Mouse (Mus musculus) embryonic facial prominence, embryonic 13.5 days (tissue): ENCODE results near the gene B3gnt7. TPM values are rescaled to one million over a fixed set of nuclear protein-coding genes. Genes with fewer than 3 reads are reported as not detected.

Experiments used
- ATAC-seq: fragments of 200-750 bp; cut with Nextera tagmentation; 2 replicates; pipeline ENCODE4 v1.8.0; 2017; ENCODE audit warnings: low read depth; ENCODE audit not compliant: insufficient number of reproducible peaks, insufficient read depth, low FRiP score, low TSS enrichment
- H3K27ac ChIP-seq: fragments of 300-500 bp; sonication (generic); 2 replicates; pipeline ENCODE4 v1.5.1; 2015; ENCODE audit warnings: moderate library complexity, mild to moderate bottlenecking, inconsistent platforms
- H3K27me3 ChIP-seq: fragments of 300-500 bp; sonication (generic); 2 replicates; pipeline ENCODE4 v1.6.1; 2015; ENCODE audit warnings: mild to moderate bottlenecking, inconsistent platforms
- H3K36me3 ChIP-seq: fragments of 300-500 bp; sonication (generic); 2 replicates; pipeline ENCODE4 v1.6.1; 2015; ENCODE audit warnings: mild to moderate bottlenecking, inconsistent platforms
- H3K4me1 ChIP-seq: fragments of 300-500 bp; sonication (generic); 2 replicates; pipeline ENCODE4 v1.6.1; 2015; ENCODE audit warnings: inconsistent platforms
- H3K4me2 ChIP-seq: fragments of 300-500 bp; sonication (generic); 2 replicates; pipeline ENCODE4 v1.6.1; 2015; ENCODE audit warnings: moderate library complexity, mild to moderate bottlenecking, inconsistent platforms
- H3K4me3 ChIP-seq: fragments of 300-500 bp; sonication (generic); 2 replicates; pipeline ENCODE4 v1.5.1; 2015; ENCODE audit warnings: mild to moderate bottlenecking, inconsistent platforms
- H3K9ac ChIP-seq: fragments of 300-500 bp; sonication (generic); 2 replicates; pipeline ENCODE4 v1.6.1; 2015; ENCODE audit warnings: mild to moderate bottlenecking, inconsistent platforms
- H3K9me3 ChIP-seq: fragments of 300-500 bp; sonication (generic); 2 replicates; pipeline ENCODE4 v1.6.1; 2016; ENCODE audit warnings: inconsistent platforms
- WGBS: fragments of 180-500 bp; shearing (Covaris S2); methylation state at CpG from one replicate; pipeline ENCODE4 v1.1.7; 2015; ENCODE audit warnings: mixed read lengths; 5-methylcytosine and 5-hydroxymethylcytosine counted together
- polyA plus RNA-seq: library from polyadenylated mRNA; unstranded; fragments of >200 nt; fragmentation: Nextera tagmentation; extraction: Ambion mirVana; gene quantifications from 2 replicates; pipeline ENCODE4 v1.2.1, GENCODE M21; 2015

The B3gnt7 gene
- polyA plus RNA-seq, 1 experiment from 2014 or later = 6.7 TPM

- no peaks in the 10 kb centered on the region for H3K27me3 ChIP-seq
- H3K27ac ChIP-seq = no peak overlapping the region
- H3K4me1 ChIP-seq = peaks cover 6% of the 10 kb centered on the region; the same call in 1 of the 2 replicates
- no peak overlapping the region for H3K4me3 ChIP-seq
- 87% methylated on average over 11 of the region's 11 CpGs for WGBS
- H3K9ac ChIP-seq = no peak overlapping the region
- no peak overlapping the region for H3K4me2 ChIP-seq
- ATAC-seq = no peak
- no peaks in the 10 kb centered on the region for H3K9me3 ChIP-seq
- no peaks in the 10 kb centered on the region for H3K36me3 ChIP-seq
Observed at GRCm38 (mm10) chr1:86281781-86282536, 20.7 kb upstream of the B3gnt7 start.

- Histone ChIP-seq H3K27me3 (no peaks in the 10 kb centered on the region), H3K4me1 (no peaks in the 10 kb centered on the region), H3K4me2 (no peak overlapping the region), H3K36me3 (no peaks in the 10 kb centered on the region), H3K4me3 (no peak overlapping the region), H3K27ac (no peak overlapping the region), H3K9me3 (no peaks in the 10 kb centered on the region), H3K9ac (no peak overlapping the region)
- ATAC-seq = no peak
- 88% methylated on average over 5 of the region's 5 CpGs for WGBS
Observed at GRCm38 (mm10) chr1:86284101-86284500, 18.5 kb upstream of the B3gnt7 start.

- Histone ChIP-seq H3K4me3 (no peak overlapping the region), H3K4me2 (no peak overlapping the region), H3K27me3 (no peaks in the 10 kb centered on the region), H3K9ac (no peak overlapping the region), H3K36me3 (no peaks in the 10 kb centered on the region), H3K4me1 (no peaks in the 10 kb centered on the region), H3K9me3 (no peaks in the 10 kb centered on the region), H3K27ac (no peak overlapping the region)
- 78% methylated on average over 6 of the region's 6 CpGs for WGBS
- no peak for ATAC-seq
Observed at GRCm38 (mm10) chr1:86285295-86285694, 17.3 kb upstream of the B3gnt7 start.

GRCm38 (mm10) chr1:86287473-86287872 is 15.2 kb upstream of the B3gnt7 start:
- no peak for ATAC-seq
- H3K27me3 ChIP-seq = no peaks in the 10 kb centered on the region
- H3K36me3 ChIP-seq = no peaks in the 10 kb centered on the region
- WGBS = 87% methylated on average over 4 of the region's 4 CpGs
- no peaks in the 10 kb centered on the region for H3K9me3 ChIP-seq
- no peak overlapping the region for H3K4me3 ChIP-seq
- H3K9ac ChIP-seq = no peak overlapping the region
- H3K27ac ChIP-seq = no peak overlapping the region
- H3K4me1 ChIP-seq = no peaks in the 10 kb centered on the region
- no peak overlapping the region for H3K4me2 ChIP-seq

- Histone ChIP-seq H3K9me3 (no peaks in the 10 kb centered on the region), H3K9ac (no peak overlapping the region), H3K27ac (no peak overlapping the region), H3K4me1 (peaks cover 7% of the 10 kb centered on the region), H3K27me3 (no peaks in the 10 kb centered on the region), H3K4me3 (no peak overlapping the region), H3K4me2 (no peak overlapping the region), H3K36me3 (no peaks in the 10 kb centered on the region)
- 64% methylated on average over 3 of the region's 3 CpGs for WGBS
- no peak for ATAC-seq
Observed at GRCm38 (mm10) chr1:86290452-86290851, 12.2 kb upstream of the B3gnt7 start.

GRCm38 (mm10) chr1:86293091-86293490 is 9.5 kb upstream of the B3gnt7 start:
- Histone ChIP-seq H3K4me1 (peaks cover 7% of the 10 kb centered on the region), H3K27me3 (no peaks in the 10 kb centered on the region), H3K27ac (no peak overlapping the region), H3K36me3 (no peaks in the 10 kb centered on the region), H3K9ac (no peak overlapping the region), H3K4me2 (no peak overlapping the region), H3K9me3 (no peaks in the 10 kb centered on the region), H3K4me3 (no peak overlapping the region)
- WGBS = 83% methylated on average over 3 of the region's 3 CpGs
- no peak for ATAC-seq

- H3K9me3 ChIP-seq = no peaks in the 10 kb centered on the region
- no peak overlapping the region for H3K4me3 ChIP-seq
- H3K9ac ChIP-seq = no peak overlapping the region
- no peak overlapping the region for H3K27ac ChIP-seq
- no peak for ATAC-seq
- H3K27me3 ChIP-seq = no peaks in the 10 kb centered on the region
- no peak overlapping the region for H3K4me2 ChIP-seq
- no peaks in the 10 kb centered on the region for H3K36me3 ChIP-seq
- WGBS = 87% methylated on average over 5 of the region's 5 CpGs
- H3K4me1 ChIP-seq = peaks cover 7% of the 10 kb centered on the region
Observed at GRCm38 (mm10) chr1:86293868-86294267, 8.8 kb upstream of the B3gnt7 start.

- no peaks in the 10 kb centered on the region for H3K9me3 ChIP-seq
- no peak for ATAC-seq
- WGBS = 26% methylated on average over 4 of the region's 4 CpGs
Observed at GRCm38 (mm10) chr1:86294472-86294871, 8.2 kb upstream of the B3gnt7 start.

GRCm38 (mm10) chr1:86300093-86300492 is 2.5 kb upstream of the B3gnt7 start:
- Histone ChIP-seq H3K27me3 (peaks cover 34% of the 10 kb centered on the region), H3K9me3 (no peaks in the 10 kb centered on the region), H3K4me3 (no peak overlapping the region), H3K36me3 (peaks cover under 1% of the 10 kb centered on the region; the same call in 1 of the 2 replicates), H3K9ac (no peak overlapping the region), H3K4me1 (peaks cover 14% of the 10 kb centered on the region), H3K27ac (no peak overlapping the region), H3K4me2 (no peak overlapping the region)
- 47% methylated on average over 2 of the region's 2 CpGs for WGBS
- no peak for ATAC-seq

More at GRCm38 (mm10) chr1:86294472-86294871, 8.2 kb upstream of the B3gnt7 start:
- no peak overlapping the region for H3K27ac ChIP-seq
- no peak overlapping the region for H3K4me2 ChIP-seq
- no peaks in the 10 kb centered on the region for H3K36me3 ChIP-seq
- no peak overlapping the region for H3K4me3 ChIP-seq
- H3K4me1 ChIP-seq = peaks cover 7% of the 10 kb centered on the region
- no peak overlapping the region for H3K9ac ChIP-seq
- H3K27me3 ChIP-seq = no peaks in the 10 kb centered on the region

- Histone ChIP-seq H3K4me3 (no peak overlapping the region), H3K36me3 (peaks cover 6% of the 10 kb centered on the region), H3K4me2 (no peak overlapping the region), H3K9me3 (no peaks in the 10 kb centered on the region), H3K9ac (no peak overlapping the region), H3K27me3 (peaks cover 34% of the 10 kb centered on the region), H3K27ac (no peak overlapping the region), H3K4me1 (peaks cover 14% of the 10 kb centered on the region)
- no peak for ATAC-seq
- WGBS = 58% methylated on average over 7 of the region's 7 CpGs
Observed at GRCm38 (mm10) chr1:86300731-86301130, 1.9 kb upstream of the B3gnt7 start.

GRCm38 (mm10) chr1:86301221-86302091 is 1.2 kb upstream of the B3gnt7 start:
- Histone ChIP-seq H3K27me3 (peaks cover 34% of the 10 kb centered on the region), H3K4me3 (no peak overlapping the region), H3K4me2 (no peak overlapping the region), H3K9me3 (no peaks in the 10 kb centered on the region), H3K9ac (no peak overlapping the region), H3K27ac (no peak overlapping the region), H3K4me1 (peaks cover 14% of the 10 kb centered on the region), H3K36me3 (peaks cover 14% of the 10 kb centered on the region)
- no peak for ATAC-seq
- WGBS = 47% methylated on average over 6 of the region's 6 CpGs
